8 mouse cellular contexts compared by ENCODE assay signal in the genomic region with DNA sequence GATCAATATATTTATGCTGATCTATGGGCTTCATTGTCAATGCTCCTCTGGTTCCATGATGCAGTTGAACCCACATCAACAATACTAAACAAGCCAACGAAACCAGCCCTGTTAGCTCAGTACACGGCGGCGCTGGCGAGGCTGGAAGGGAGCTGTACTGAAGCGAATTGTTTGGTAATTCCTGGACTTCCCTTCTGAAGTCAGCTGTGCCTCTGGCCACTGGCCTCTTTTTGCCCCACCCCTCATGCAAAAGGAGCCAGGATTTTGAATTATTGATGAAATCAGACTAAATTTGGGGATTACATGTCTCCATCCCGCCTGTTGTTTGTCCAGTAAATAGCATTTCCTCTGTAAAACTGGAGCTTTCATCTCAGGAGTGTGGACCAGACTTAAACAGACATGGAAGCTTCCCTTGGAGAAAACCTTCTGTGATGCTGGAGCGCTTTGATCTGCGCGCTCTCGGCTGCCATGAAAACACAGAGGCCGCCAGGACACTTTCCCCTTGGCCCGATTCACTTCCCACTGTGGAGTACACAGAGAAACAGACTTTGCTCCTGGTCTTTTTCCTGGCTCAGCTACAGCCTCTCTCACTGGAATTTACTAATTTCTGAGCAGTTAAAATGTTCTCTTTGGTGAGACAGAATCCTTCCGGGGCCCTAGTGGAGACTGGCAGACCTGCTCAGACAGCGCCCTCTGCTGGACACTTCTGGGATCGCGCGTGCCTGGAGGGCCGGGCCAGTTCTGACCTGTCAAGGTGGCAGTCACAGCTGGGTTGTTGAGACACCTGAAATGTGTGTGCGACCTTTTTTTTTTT.
DNase-seq lines count a peak whose midpoint lies in the region; ATAC-seq and TF ChIP-seq lines count a peak whose summit lies in the region.

No protein-coding gene starts in this region.

- DNase-seq in B cell, adult 2 months = peak; percentile 91 to 92
- DNase-seq in brain, adult 2 months (ENCODE audit: low read depth, low spot score) = peak; percentile 88
- DNase-seq in forebrain, embryonic 11.5 days (ENCODE audit: low spot score) = peak; percentile 94
- DNase-seq in kidney, postnatal 36 days = peak; percentile 91 to 95
- peak; percentile 3 to 13 (median 7) for DNase-seq in liver, embryonic 14.5 days (ENCODE audit: low read depth in 3 of 3, low spot score in 3 of 3)
- DNase-seq in stomach, postnatal 0 days (ENCODE audit: low spot score) = peak; percentile 90

- 36% methylated on average over 20 of the region's 20 CpGs for WGBS in forebrain, embryonic 11.5 days
- 29% methylated on average over 20 of the region's 20 CpGs for WGBS in heart, embryonic 16.5 days
- 37% methylated on average over 20 of the region's 20 CpGs for WGBS in liver, embryonic 14.5 days (ENCODE audit: insufficient replicate concordance)
- 40% methylated on average over 20 of the region's 20 CpGs for WGBS in neural tube, embryonic 12.5 days
- WGBS in stomach, postnatal 0 days = 22% methylated on average over 20 of the region's 20 CpGs

- peak; percentile 92 for TF ChIP-seq CTCF in liver, embryonic 14.5 days (IDR thresholded peaks at IDR 0.05; ENCODE audit: low read depth)
- peak; percentile 96 for TF ChIP-seq CTCF in stomach, postnatal 0 days (IDR thresholded peaks at IDR 0.05; ENCODE audit: low read depth)

- TF ChIP-seq EP300 in liver, embryonic 14.5 days (IDR thresholded peaks at IDR 0.05; ENCODE audit: low read depth) = no peak
- no peak for TF ChIP-seq EP300 in stomach, postnatal 0 days (optimal IDR thresholded peaks at IDR 0.05)

- peak overlapping the region; percentile 37; the same call in 1 of the 2 replicates for H3K4me2 ChIP-seq in forebrain, embryonic 11.5 days (ENCODE audit: low read depth, low read length, severe bottlenecking)
- peak overlapping the region; percentile 62 for H3K4me2 ChIP-seq in heart, embryonic 16.5 days (ENCODE audit: low read depth, low read length)
- H3K4me2 ChIP-seq in liver, embryonic 14.5 days (ENCODE audit: low read depth) = peak overlapping the region; percentile 41; the same call in 1 of the 2 replicates
- peak overlapping the region; percentile 39 for H3K4me2 ChIP-seq in neural tube, embryonic 12.5 days (replicated peaks)
- peak overlapping the region; percentile 46 for H3K4me2 ChIP-seq in stomach, postnatal 0 days (replicated peaks; ENCODE audit: low read depth)

- H3K9ac ChIP-seq in forebrain, embryonic 11.5 days (ENCODE audit: low read length) = peak overlapping the region; percentile 33; the same call in 1 of the 2 replicates
- H3K9ac ChIP-seq in heart, embryonic 16.5 days (ENCODE audit: low read length) = peak overlapping the region; percentile 58; the same call in 1 of the 2 replicates
- H3K9ac ChIP-seq in liver, embryonic 14.5 days (replicated peaks) = no peak overlapping the region
- H3K9ac ChIP-seq in neural tube, embryonic 12.5 days = no peak overlapping the region
- no peak overlapping the region for H3K9ac ChIP-seq in stomach, postnatal 0 days (ENCODE audit: low read length)

- no peaks in the 10 kb centered on the region for H3K27me3 ChIP-seq in forebrain, embryonic 11.5 days (ENCODE audit: control insufficient read depth, insufficient read depth, low read length)
- no peaks in the 10 kb centered on the region for H3K27me3 ChIP-seq in heart, embryonic 16.5 days (ENCODE audit: control insufficient read depth, insufficient read depth, low read length)
- no peaks in the 10 kb centered on the region for H3K27me3 ChIP-seq in liver, embryonic 14.5 days (ENCODE audit: control insufficient read depth, insufficient read depth, low read length)
- no peaks in the 10 kb centered on the region for H3K27me3 ChIP-seq in neural tube, embryonic 12.5 days (replicated peaks)
- no peaks in the 10 kb centered on the region for H3K27me3 ChIP-seq in stomach, postnatal 0 days (ENCODE audit: control insufficient read depth, insufficient read depth, low read length)

- no peaks in the 10 kb centered on the region for H3K9me3 ChIP-seq in forebrain, embryonic 11.5 days (ENCODE audit: control insufficient read depth, low read length)
- no peaks in the 10 kb centered on the region for H3K9me3 ChIP-seq in heart, embryonic 16.5 days (replicated peaks; ENCODE audit: control insufficient read depth, low read length)
- H3K9me3 ChIP-seq in liver, embryonic 14.5 days (ENCODE audit: control insufficient read depth, low read length) = no peaks in the 10 kb centered on the region
- no peaks in the 10 kb centered on the region for H3K9me3 ChIP-seq in neural tube, embryonic 12.5 days
- H3K9me3 ChIP-seq in stomach, postnatal 0 days (ENCODE audit: control insufficient read depth, low read length) = no peaks in the 10 kb centered on the region

- peak; percentile 81 for ATAC-seq in forebrain, embryonic 11.5 days (replicated peaks; ENCODE audit: low FRiP score)
- ATAC-seq in heart, embryonic 16.5 days (replicated peaks; ENCODE audit: extremely low read depth, insufficient read depth, low FRiP score) = peak; percentile 63; the same call in 1 of the 2 replicates
- ATAC-seq in liver, embryonic 14.5 days (ENCODE audit: insufficient read depth) = no peak
- peak; percentile 75 for ATAC-seq in neural tube, embryonic 12.5 days (ENCODE audit: low FRiP score, low read depth)
- peak; percentile 86 for ATAC-seq in stomach, postnatal 0 days (ENCODE audit: low FRiP score, low TSS enrichment)

- H3K4me3 ChIP-seq in forebrain, embryonic 11.5 days (ENCODE audit: low read depth, low read length) = peak overlapping the region; percentile 21
- peak overlapping the region; percentile 48 for H3K4me3 ChIP-seq in heart, embryonic 16.5 days (ENCODE audit: low read length)
- H3K4me3 ChIP-seq in liver, embryonic 14.5 days (ENCODE audit: insufficient read depth in 1 of 2, low read depth in 2 of 2, low read length in 2 of 2) = no peak overlapping the region
- H3K4me3 ChIP-seq in neural tube, embryonic 12.5 days = no peak overlapping the region; the same call in 1 of the 2 replicates
- H3K4me3 ChIP-seq in stomach, postnatal 0 days (ENCODE audit: low read depth, low read length) = peak overlapping the region; percentile 10; the same call in 1 of the 2 replicates

- no peak overlapping the region for H3K27ac ChIP-seq in forebrain, embryonic 11.5 days (ENCODE audit: low read depth, low read length)
- no peak overlapping the region for H3K27ac ChIP-seq in heart, embryonic 16.5 days (ENCODE audit: low read length)
- H3K27ac ChIP-seq in liver, embryonic 14.5 days = no peak overlapping the region
- H3K27ac ChIP-seq in neural tube, embryonic 12.5 days = no peak overlapping the region
- H3K27ac ChIP-seq in stomach, postnatal 0 days (replicated peaks) = peak overlapping the region; percentile 65

- peaks cover 3% of the 10 kb centered on the region; the same call in 1 of the 2 replicates for H3K4me1 ChIP-seq in forebrain, embryonic 11.5 days (replicated peaks; ENCODE audit: control insufficient read depth, insufficient read depth, low read length)
- no peaks in the 10 kb centered on the region for H3K4me1 ChIP-seq in heart, embryonic 16.5 days (ENCODE audit: control insufficient read depth, insufficient read depth, low read length)
- no peaks in the 10 kb centered on the region for H3K4me1 ChIP-seq in liver, embryonic 14.5 days (replicated peaks; ENCODE audit: control insufficient read depth in 2 of 2, insufficient read depth in 2 of 2, low read length in 1 of 2)
- H3K4me1 ChIP-seq in neural tube, embryonic 12.5 days = no peaks in the 10 kb centered on the region
- H3K4me1 ChIP-seq in stomach, postnatal 0 days (replicated peaks; ENCODE audit: control insufficient read depth, insufficient read depth) = no peaks in the 10 kb centered on the region

- no peaks in the 10 kb centered on the region for H3K36me3 ChIP-seq in forebrain, embryonic 11.5 days (ENCODE audit: control insufficient read depth, insufficient read depth, low read length)
- H3K36me3 ChIP-seq in heart, embryonic 16.5 days (ENCODE audit: control insufficient read depth, insufficient read depth) = no peaks in the 10 kb centered on the region
- H3K36me3 ChIP-seq in liver, embryonic 14.5 days (replicated peaks; ENCODE audit: control insufficient read depth, insufficient read depth, low read depth) = no peaks in the 10 kb centered on the region
- no peaks in the 10 kb centered on the region for H3K36me3 ChIP-seq in neural tube, embryonic 12.5 days
- no peaks in the 10 kb centered on the region for H3K36me3 ChIP-seq in stomach, postnatal 0 days (ENCODE audit: control insufficient read depth, insufficient read depth, low read length)

Comparison
In these comparisons a context has a peak if more than half of its experiments do, and no peak if none do; other contexts are left out.
1. DNase-seq: peak in every context shown above with its lines; median percentile 94 in forebrain, embryonic 11.5 days; 93 in kidney, postnatal 36 days; 92 in B cell, adult 2 months; 90 in stomach, postnatal 0 days; 88 in brain, adult 2 months; 7 in liver, embryonic 14.5 days.
2. H3K4me3 ChIP-seq: peak in forebrain, embryonic 11.5 days (single experiment), heart, embryonic 16.5 days (single experiment) and stomach, postnatal 0 days (single experiment); none in liver, embryonic 14.5 days (0 of 2) and neural tube, embryonic 12.5 days (single experiment).
3. H3K9ac ChIP-seq: peak in forebrain, embryonic 11.5 days (single experiment) and heart, embryonic 16.5 days (single experiment); none in liver, embryonic 14.5 days (single experiment), neural tube, embryonic 12.5 days (single experiment) and stomach, postnatal 0 days (single experiment).
4. Peak in every context shown above with its lines, with median percentiles within 50 percentile points of each other: H3K4me2 ChIP-seq.